Mouse (Mus musculus) intestine, embryonic 15.5 days (tissue): ENCODE results near the gene Tmem183a. TPM values are rescaled to one million over a fixed set of nuclear protein-coding genes. Genes with fewer than 3 reads are reported as not detected.
A peak's percentile ranks its signal among the peaks of the same experiment; 100 is the strongest.

Experiments used
- ATAC-seq: fragments of 200-750 bp; cut with Nextera tagmentation; 2 replicates; pipeline ENCODE4 v1.8.0; 2017; ENCODE audit warnings: moderate TSS enrichment, moderate library complexity
- H3K27ac ChIP-seq: fragments of 300-500 bp; sonication (generic); 2 replicates; pipeline ENCODE4 v1.5.1; 2015; ENCODE audit warnings: mild to moderate bottlenecking, inconsistent platforms
- H3K27me3 ChIP-seq: fragments of 300-500 bp; sonication (generic); replicated peaks from 2 replicates; pipeline ENCODE4 v1.6.1; 2015; ENCODE audit warnings: inconsistent platforms
- H3K36me3 ChIP-seq: fragments of 300-500 bp; sonication (generic); 2 replicates; pipeline ENCODE4 v1.6.1; 2015; ENCODE audit warnings: inconsistent platforms
- H3K4me1 ChIP-seq: fragments of 300-500 bp; sonication (generic); replicated peaks from 2 replicates; pipeline ENCODE4 v1.6.1; 2015; ENCODE audit warnings: inconsistent platforms
- H3K4me2 ChIP-seq: fragments of 300-500 bp; sonication (generic); replicated peaks from 2 replicates; pipeline ENCODE4 v1.6.1; 2015; ENCODE audit warnings: mild to moderate bottlenecking, inconsistent platforms
- H3K4me3 ChIP-seq: fragments of 300-500 bp; sonication (generic); replicated peaks from 2 replicates; pipeline ENCODE4 v1.5.1; 2015; ENCODE audit warnings: inconsistent platforms
- H3K9ac ChIP-seq: fragments of 300-500 bp; sonication (generic); 2 replicates; pipeline ENCODE4 v1.6.1; 2015; ENCODE audit warnings: inconsistent platforms
- H3K9me3 ChIP-seq: fragments of 300-500 bp; sonication (generic); 2 replicates; pipeline ENCODE4 v1.6.1; 2016; ENCODE audit warnings: inconsistent platforms
- WGBS: fragments of 180-500 bp; shearing (Covaris S2); methylation state at CpG from one replicate; pipeline ENCODE4 v1.1.7; 2015; 5-methylcytosine and 5-hydroxymethylcytosine counted together
- polyA plus RNA-seq: library from polyadenylated mRNA; unstranded; fragments of >200 nt; fragmentation: Nextera tagmentation; extraction: Ambion mirVana; gene quantifications from 2 replicates; pipeline ENCODE4 v1.2.1, GENCODE M21; 2015

Gene Tmem183a
- polyA plus RNA-seq = 87.1 and 88.9 TPM in 2 replicates

DNA sequence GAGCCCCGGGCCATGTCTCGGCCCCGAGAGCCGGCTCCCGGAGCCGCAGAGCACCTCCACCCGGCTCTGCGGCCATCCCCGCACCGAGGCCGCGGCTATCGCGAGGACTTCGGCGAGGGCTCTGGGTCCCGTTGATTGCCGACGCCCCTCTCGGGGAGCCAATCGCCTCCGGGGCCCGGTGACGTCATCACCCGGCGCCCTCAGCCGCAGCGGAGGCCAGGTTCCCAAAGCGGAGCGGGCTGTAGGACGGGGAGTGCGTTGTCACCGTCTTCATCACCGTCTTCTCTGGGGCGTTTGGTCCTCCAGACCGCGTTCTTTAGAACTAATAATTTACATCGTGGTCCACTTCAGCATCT, at the start of gene Tmem183a:
Gene Tmem183a (minus strand): TSS at position 123 of the 356 bp plus-strand sequence.
- Histone ChIP-seq H3K27me3 (no peaks in the 10 kb centered on the region), H3K9me3 (no peaks in the 10 kb centered on the region), H3K9ac (peak within 1 kb of the TSS; percentile 97), H3K4me1 (peaks cover 6% of the 10 kb centered on the region), H3K36me3 (peaks cover 12% of the 10 kb centered on the region), H3K4me3 (peak within 1 kb of the TSS; percentile 86), H3K27ac (peak within 1 kb of the TSS; percentile 84), H3K4me2 (peak within 1 kb of the TSS; percentile 76)
- peak; percentile 97 for ATAC-seq
- WGBS = under 1% methylated on average over 38 of the region's 38 CpGs

DNA sequence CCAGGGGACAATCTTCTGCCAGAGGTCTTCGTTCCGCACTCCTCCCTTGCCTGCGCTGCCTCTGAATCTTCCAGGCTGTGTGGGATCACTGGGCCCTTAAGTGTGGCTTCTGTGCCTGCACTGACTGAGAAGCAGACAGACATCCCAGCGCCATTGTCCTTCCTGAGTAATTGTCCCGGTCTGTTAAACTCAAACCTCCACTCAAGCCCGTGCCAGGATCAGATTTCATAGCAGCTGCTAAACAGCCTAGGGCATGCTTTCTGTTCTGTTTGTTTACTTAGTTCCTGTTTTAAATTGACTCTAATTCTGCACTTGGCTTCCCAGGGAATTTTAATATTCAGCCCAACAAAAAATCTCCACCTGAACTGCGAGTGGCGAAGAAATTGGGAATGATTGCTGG, 46.3 kb upstream of the Tmem183a start:
- Histone ChIP-seq H3K9ac (no peak overlapping the region), H3K27ac (no peak overlapping the region)

DNA sequence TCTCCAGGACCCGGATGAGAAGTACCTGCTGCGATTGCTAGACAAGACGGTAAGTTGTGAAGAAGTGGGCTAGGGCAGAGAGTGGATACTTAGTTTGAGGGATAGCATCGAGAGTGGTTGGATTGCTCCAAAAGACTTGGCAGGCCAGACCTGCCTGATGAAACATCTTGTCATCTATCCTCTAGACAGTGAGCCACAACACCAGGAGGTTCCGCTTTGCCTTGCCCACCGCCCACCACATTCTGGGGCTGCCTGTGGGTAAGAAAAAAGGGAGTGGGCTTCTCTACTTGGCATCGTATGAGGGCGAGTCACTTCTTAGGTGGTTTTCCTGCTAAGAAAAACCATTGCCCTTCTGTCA, 44.6 kb upstream of the Tmem183a start:
- H3K4me2 ChIP-seq = peak overlapping the region; percentile 83
- H3K27ac ChIP-seq = no peak overlapping the region
- peak overlapping the region; percentile 83 for H3K4me3 ChIP-seq
- 23% methylated on average over 8 of the region's 8 CpGs for WGBS
- no peaks in the 10 kb centered on the region for H3K9me3 ChIP-seq
- peaks cover 8% of the 10 kb centered on the region for H3K4me1 ChIP-seq
- H3K27me3 ChIP-seq = no peaks in the 10 kb centered on the region
- peak overlapping the region; percentile 83 for H3K9ac ChIP-seq
- peak; percentile 13; the same call in 1 of the 2 replicates for ATAC-seq
- H3K36me3 ChIP-seq = peaks cover 19% of the 10 kb centered on the region

More for the DNA sequence above, 46.3 kb upstream of the Tmem183a start:
- ATAC-seq = no peak
- Histone ChIP-seq H3K36me3 (peaks cover 19% of the 10 kb centered on the region), H3K9me3 (no peaks in the 10 kb centered on the region), H3K4me3 (no peak overlapping the region), H3K4me1 (peaks cover 8% of the 10 kb centered on the region), H3K27me3 (no peaks in the 10 kb centered on the region), H3K4me2 (no peak overlapping the region)
- 77% methylated on average over 8 of the region's 8 CpGs for WGBS

DNA sequence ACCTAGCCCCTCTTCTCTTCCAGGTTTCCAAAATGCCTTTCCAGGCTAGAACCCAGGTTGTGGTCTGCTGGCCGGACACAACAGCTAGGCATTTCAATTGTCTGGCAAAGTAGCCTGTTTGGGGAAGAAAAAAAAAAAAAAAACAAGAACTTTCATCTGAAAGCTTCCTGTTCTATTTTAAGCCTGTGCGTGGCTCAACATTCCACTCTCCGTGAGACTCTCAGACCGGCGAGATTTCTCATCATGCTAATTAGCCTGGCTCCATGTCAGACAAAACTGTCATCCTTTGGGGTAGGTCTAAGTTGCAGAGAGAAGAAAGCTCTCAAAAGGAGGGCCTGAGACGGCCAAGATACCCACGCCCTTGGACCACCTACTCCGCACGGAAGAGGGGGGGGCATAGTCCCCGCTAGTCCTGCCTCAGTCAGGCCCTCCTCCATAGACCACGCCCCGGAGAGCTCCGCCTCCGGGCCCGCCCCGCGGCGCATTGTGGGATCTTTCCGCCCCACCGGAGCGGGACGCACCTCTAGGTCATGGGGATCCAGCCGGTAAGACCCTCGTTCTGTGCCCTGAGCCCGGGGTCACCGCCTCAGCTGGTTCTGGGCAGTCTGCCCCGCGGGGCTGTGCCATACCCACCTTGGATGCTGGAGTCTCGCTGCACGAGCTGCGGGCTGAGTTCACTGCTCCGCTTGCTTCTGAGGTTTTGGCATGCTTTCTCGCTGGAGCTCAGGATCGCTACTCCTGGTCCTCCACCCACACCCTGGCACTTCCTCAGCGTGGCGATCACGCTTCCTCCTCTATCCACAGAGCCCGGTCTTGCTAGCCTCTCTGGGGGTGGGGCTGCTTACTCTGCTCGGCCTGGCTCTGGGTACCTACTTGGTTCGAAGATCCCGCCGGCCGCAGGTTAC, 44.0 kb upstream of the Tmem183a start, which contains the start of gene Cyb5r1:
Gene Cyb5r1 (plus strand): TSS at position 51 of the 905 bp plus-strand sequence.
- H3K9ac ChIP-seq = peak within 1 kb of the TSS; percentile 83
- ATAC-seq = peak; percentile 99
- H3K27me3 ChIP-seq = no peaks in the 10 kb centered on the region
- peaks cover 8% of the 10 kb centered on the region for H3K4me1 ChIP-seq
- peak within 1 kb of the TSS; percentile 71 for H3K27ac ChIP-seq
- H3K36me3 ChIP-seq = peaks cover 15% of the 10 kb centered on the region
- under 1% methylated on average over 43 of the region's 43 CpGs for WGBS
- no peaks in the 10 kb centered on the region for H3K9me3 ChIP-seq
- H3K4me2 ChIP-seq = peak within 1 kb of the TSS; percentile 83
- H3K4me3 ChIP-seq = peak within 1 kb of the TSS; percentile 83

DNA sequence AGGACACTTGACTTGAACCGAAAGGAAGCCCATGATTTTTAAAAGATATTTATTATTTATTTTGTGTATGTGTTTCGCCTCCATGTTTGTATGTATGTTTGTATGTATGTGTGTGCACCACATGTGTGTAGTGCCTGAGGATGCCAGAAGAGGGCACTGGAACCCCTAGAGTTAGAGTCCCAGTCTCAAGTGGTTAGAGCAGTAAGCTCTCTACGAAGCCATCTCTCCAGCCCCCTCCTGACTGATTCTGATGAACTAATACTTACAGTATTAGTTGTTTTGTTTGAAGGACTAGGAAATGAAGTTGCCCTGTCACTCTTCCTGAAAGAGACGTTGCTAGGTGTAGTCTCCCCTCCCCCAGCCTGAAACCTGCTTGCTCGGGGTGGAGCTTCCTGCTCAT, 38.0 kb upstream of the Tmem183a start:
- H3K4me3 ChIP-seq = no peak overlapping the region
- H3K4me2 ChIP-seq = no peak overlapping the region
- H3K27me3 ChIP-seq = no peaks in the 10 kb centered on the region
- H3K4me1 ChIP-seq = no peaks in the 10 kb centered on the region
- ATAC-seq = no peak
- WGBS = 66% methylated on average over 5 of the region's 5 CpGs
- H3K36me3 ChIP-seq = no peaks in the 10 kb centered on the region
- no peaks in the 10 kb centered on the region for H3K9me3 ChIP-seq
- H3K9ac ChIP-seq = no peak overlapping the region
- H3K27ac ChIP-seq = no peak overlapping the region

DNA sequence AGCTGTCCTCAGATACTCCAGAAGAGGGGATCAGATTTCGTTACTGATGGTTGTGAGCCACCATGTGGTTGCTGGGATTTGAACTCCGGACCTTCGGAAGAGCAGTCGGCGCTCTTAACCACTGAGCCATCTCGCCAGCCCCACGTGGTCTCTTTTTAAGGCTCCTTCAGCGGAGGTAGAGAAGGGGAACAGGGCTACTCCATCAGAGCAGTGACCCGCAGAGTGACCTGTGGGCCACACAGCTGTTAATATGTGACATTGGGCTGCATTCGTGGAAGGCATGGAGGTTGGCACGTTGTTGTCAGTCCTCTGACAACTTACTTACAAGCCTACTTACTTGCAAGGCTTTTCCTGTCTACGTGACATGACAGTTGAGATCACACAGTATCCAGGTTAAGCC, 36.4 kb upstream of the Tmem183a start:
- H3K27me3 ChIP-seq = no peaks in the 10 kb centered on the region
- H3K4me3 ChIP-seq = no peak overlapping the region
- 90% methylated on average over 12 of the region's 12 CpGs for WGBS
- H3K9me3 ChIP-seq = no peaks in the 10 kb centered on the region
- no peaks in the 10 kb centered on the region for H3K4me1 ChIP-seq
- no peak overlapping the region for H3K27ac ChIP-seq
- no peak overlapping the region for H3K4me2 ChIP-seq
- no peak overlapping the region for H3K9ac ChIP-seq
- ATAC-seq = no peak
- H3K36me3 ChIP-seq = no peaks in the 10 kb centered on the region

GRCm38 (mm10) chr1:134393827-134394226, 32.0 kb upstream of the Tmem183a start:
- no peak overlapping the region for H3K4me3 ChIP-seq
- no peak overlapping the region for H3K4me2 ChIP-seq
- H3K9me3 ChIP-seq = no peaks in the 10 kb centered on the region
- H3K27me3 ChIP-seq = no peaks in the 10 kb centered on the region
- H3K9ac ChIP-seq = no peak overlapping the region
- no peak for ATAC-seq
- no peaks in the 10 kb centered on the region for H3K36me3 ChIP-seq
- 41% methylated on average over 5 of the region's 5 CpGs for WGBS
- no peaks in the 10 kb centered on the region for H3K4me1 ChIP-seq
- no peak overlapping the region for H3K27ac ChIP-seq

- no peak within 1 kb of the TSS for H3K9ac ChIP-seq
- H3K27ac ChIP-seq = no peak within 1 kb of the TSS
- H3K4me2 ChIP-seq = no peak within 1 kb of the TSS
- 96% methylated on average over 1 of the region's 1 CpGs for WGBS
- H3K27me3 ChIP-seq = no peaks in the 10 kb centered on the region
- no peaks in the 10 kb centered on the region for H3K4me1 ChIP-seq
- no peak for ATAC-seq
- H3K4me3 ChIP-seq = no peak within 1 kb of the TSS
- H3K36me3 ChIP-seq = no peaks in the 10 kb centered on the region
- no peaks in the 10 kb centered on the region for H3K9me3 ChIP-seq
These were observed 23.9 kb upstream of the Tmem183a start, which contains the start of gene 4933406M09Rik for GRCm38 (mm10) chr1:134385666-134386065. TSS of gene 4933406M09Rik (plus strand) at chr1:134385940.

- Histone ChIP-seq H3K36me3 (no peaks in the 10 kb centered on the region), H3K4me3 (no peak overlapping the region), H3K9me3 (no peaks in the 10 kb centered on the region), H3K27ac (no peak overlapping the region), H3K4me1 (no peaks in the 10 kb centered on the region), H3K27me3 (no peaks in the 10 kb centered on the region), H3K9ac (no peak overlapping the region), H3K4me2 (no peak overlapping the region)
- ATAC-seq = no peak
These were observed 23.4 kb upstream of the Tmem183a start for GRCm38 (mm10) chr1:134385176-134385575.

DNA sequence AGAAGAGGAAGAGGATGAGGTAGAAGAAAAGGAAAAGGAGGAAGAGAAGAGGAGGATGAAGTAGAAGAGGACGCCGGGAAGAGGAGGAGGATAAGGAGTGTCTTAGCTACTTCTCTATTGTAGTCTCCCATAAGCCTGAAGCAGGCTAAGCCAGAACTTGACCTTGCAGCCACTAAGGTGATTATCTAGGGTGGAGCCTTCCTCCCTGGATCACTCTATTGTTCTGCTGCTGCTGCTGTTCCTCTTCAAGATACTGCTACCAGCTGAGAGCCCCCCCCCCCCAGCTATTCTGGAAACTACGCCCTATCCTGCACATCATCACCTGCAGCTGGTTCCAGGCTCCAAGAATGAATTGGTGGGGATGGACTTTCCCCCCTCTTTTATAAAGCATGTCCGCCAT, 22.8 kb upstream of the Tmem183a start:
- no peaks in the 10 kb centered on the region for H3K27me3 ChIP-seq
- no peak overlapping the region for H3K9ac ChIP-seq
- H3K4me2 ChIP-seq = no peak overlapping the region
- no peaks in the 10 kb centered on the region for H3K4me1 ChIP-seq
- H3K9me3 ChIP-seq = no peaks in the 10 kb centered on the region
- no peak overlapping the region for H3K4me3 ChIP-seq
- no peaks in the 10 kb centered on the region for H3K36me3 ChIP-seq
- no peak for ATAC-seq
- 89% methylated on average over 4 of the region's 4 CpGs for WGBS
- H3K27ac ChIP-seq = no peak overlapping the region

GRCm38 (mm10) chr1:134381795-134382625, 20.2 kb upstream of the Tmem183a start:
- Histone ChIP-seq H3K27ac (no peak overlapping the region), H3K4me3 (peak overlapping the region; percentile 27), H3K4me2 (peak overlapping the region; percentile 73), H3K9me3 (no peaks in the 10 kb centered on the region), H3K4me1 (no peaks in the 10 kb centered on the region), H3K27me3 (no peaks in the 10 kb centered on the region), H3K36me3 (no peaks in the 10 kb centered on the region), H3K9ac (peak overlapping the region; percentile 37)
- 2% methylated on average over 19 of the region's 19 CpGs for WGBS
- no peak; the same call in 1 of the 2 replicates for ATAC-seq

- Histone ChIP-seq H3K36me3 (no peaks in the 10 kb centered on the region), H3K4me3 (no peak overlapping the region), H3K27ac (no peak overlapping the region), H3K9ac (no peak overlapping the region), H3K9me3 (no peaks in the 10 kb centered on the region), H3K4me2 (no peak overlapping the region; the same call in 1 of the 2 replicates), H3K4me1 (no peaks in the 10 kb centered on the region), H3K27me3 (no peaks in the 10 kb centered on the region)
- ATAC-seq = no peak
- WGBS = 65% methylated on average over 2 of the region's 2 CpGs
These were observed 19.3 kb upstream of the Tmem183a start for GRCm38 (mm10) chr1:134381051-134381450.
